Mouse (Mus musculus) E14TG2a.4 (cell line): ENCODE data around the gene Cldn8.
A peak's percentile ranks its signal among the peaks of the same experiment; 100 is the strongest.

ENCODE experiments used
- H3K27me3 ChIP-seq: 2 replicates; pipeline ENCODE4 v1.6.1; 2014; ENCODE audit warnings: low read length, control low read depth; ENCODE audit not compliant: insufficient read depth
- H3K36me3 ChIP-seq: 2 replicates; pipeline ENCODE4 v1.6.1; 2014; ENCODE audit warnings: low read length, control low read depth; ENCODE audit not compliant: insufficient read depth
- H3K4me1 ChIP-seq: replicated peaks from 2 replicates; pipeline ENCODE4 v1.6.1; 2014; ENCODE audit warnings: low read depth, low read length, control low read depth
- H3K4me3 ChIP-seq: replicated peaks from 2 replicates; pipeline ENCODE4 v1.5.1; 2014; ENCODE audit warnings: mild to moderate bottlenecking, low read length
- H3K9me3 ChIP-seq: 2 replicates; pipeline ENCODE4 v1.6.1; 2014; ENCODE audit warnings: low read length, control low read depth
- CTCF ChIP-seq: conservative IDR thresholded peaks from 2 replicates; pipeline ENCODE4 v1.5.1; 2014; ENCODE audit warnings: low read length
- NANOG ChIP-seq: IDR thresholded peaks from 2 replicates; pipeline ENCODE4 v1.6.1; 2014; ENCODE audit warnings: borderline replicate concordance, low read length, mixed read lengths
- POU5F1 ChIP-seq: IDR thresholded peaks from 2 replicates; pipeline ENCODE4 v1.6.1; 2014; ENCODE audit warnings: low read length, borderline replicate concordance

Gene Cldn8

GRCm38 (mm10) chr16:88583338-88583737, 20.4 kb upstream of the Cldn8 start:
- Histone ChIP-seq H3K9me3 (no peaks in the 10 kb centered on the region), H3K4me1 (no peaks in the 10 kb centered on the region), H3K4me3 (no peak overlapping the region), H3K27me3 (no peaks in the 10 kb centered on the region), H3K36me3 (no peaks in the 10 kb centered on the region)
- no peak for TF ChIP-seq CTCF
- TF ChIP-seq NANOG = no peak
- no peak for TF ChIP-seq POU5F1

GRCm38 (mm10) chr16:88575885-88576679, 13.1 kb upstream of the Cldn8 start:
- H3K27me3 ChIP-seq = no peaks in the 10 kb centered on the region
- no peak overlapping the region for H3K4me3 ChIP-seq
- H3K36me3 ChIP-seq = no peaks in the 10 kb centered on the region
- no peaks in the 10 kb centered on the region for H3K9me3 ChIP-seq
- no peaks in the 10 kb centered on the region for H3K4me1 ChIP-seq
- TF ChIP-seq POU5F1 = no peak
- no peak for TF ChIP-seq NANOG
- TF ChIP-seq CTCF = no peak

GRCm38 (mm10) chr16:88572904-88573404, 10.0 kb upstream of the Cldn8 start:
- TF ChIP-seq CTCF (no peak), POU5F1 (no peak), NANOG (no peak)
- no peaks in the 10 kb centered on the region for H3K36me3 ChIP-seq
- no peak overlapping the region for H3K4me3 ChIP-seq
- H3K9me3 ChIP-seq = no peaks in the 10 kb centered on the region
- H3K4me1 ChIP-seq = no peaks in the 10 kb centered on the region
- H3K27me3 ChIP-seq = no peaks in the 10 kb centered on the region

DNA sequence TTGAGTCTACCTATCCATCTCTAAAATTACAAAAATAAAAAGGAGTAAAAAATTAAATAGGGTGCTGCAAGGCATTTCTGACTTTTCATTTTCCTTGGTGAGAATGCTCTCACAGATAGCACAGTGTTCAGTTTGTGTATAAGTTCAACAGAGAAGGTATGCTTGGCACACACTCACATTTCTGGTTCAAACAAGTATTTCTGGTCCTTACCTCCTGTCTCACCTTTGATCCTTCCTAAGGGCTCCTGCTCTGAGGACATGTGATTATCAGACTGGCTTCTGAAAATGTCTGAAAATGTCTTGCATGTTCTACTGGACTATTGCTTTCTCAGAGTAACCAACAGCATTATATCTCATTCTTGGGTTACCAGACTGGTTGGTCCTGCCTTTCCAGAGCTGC, 7.2 kb upstream of the Cldn8 start:
- TF ChIP-seq CTCF = no peak
- TF ChIP-seq NANOG = no peak
- no peak for TF ChIP-seq POU5F1
- no peak overlapping the region for H3K4me3 ChIP-seq
- H3K36me3 ChIP-seq = no peaks in the 10 kb centered on the region
- no peaks in the 10 kb centered on the region for H3K27me3 ChIP-seq
- no peaks in the 10 kb centered on the region for H3K9me3 ChIP-seq
- H3K4me1 ChIP-seq = no peaks in the 10 kb centered on the region

DNA sequence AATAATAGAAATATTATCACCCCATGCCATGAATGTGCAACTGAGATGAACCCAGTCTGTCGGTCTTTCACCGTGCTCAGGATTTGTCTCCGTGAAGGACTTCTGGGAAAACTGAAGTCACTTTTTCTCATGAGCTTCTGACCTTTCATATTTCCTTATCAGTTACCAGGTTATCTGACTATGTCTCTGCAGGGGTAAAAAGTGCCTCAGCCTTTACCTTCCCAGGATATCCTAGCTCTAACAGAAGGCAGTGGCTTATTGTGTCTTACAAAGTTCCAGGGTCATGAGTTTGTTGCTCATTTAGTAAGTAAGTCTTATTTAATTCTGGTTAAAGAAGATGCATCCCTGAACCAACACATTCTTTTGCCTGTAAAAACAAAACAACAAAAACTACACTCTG, 6.7 kb upstream of the Cldn8 start:
- TF ChIP-seq POU5F1 (no peak), NANOG (no peak)
- Histone ChIP-seq H3K4me1 (no peaks in the 10 kb centered on the region), H3K36me3 (no peaks in the 10 kb centered on the region), H3K9me3 (no peaks in the 10 kb centered on the region), H3K27me3 (no peaks in the 10 kb centered on the region), H3K4me3 (no peak overlapping the region)

DNA sequence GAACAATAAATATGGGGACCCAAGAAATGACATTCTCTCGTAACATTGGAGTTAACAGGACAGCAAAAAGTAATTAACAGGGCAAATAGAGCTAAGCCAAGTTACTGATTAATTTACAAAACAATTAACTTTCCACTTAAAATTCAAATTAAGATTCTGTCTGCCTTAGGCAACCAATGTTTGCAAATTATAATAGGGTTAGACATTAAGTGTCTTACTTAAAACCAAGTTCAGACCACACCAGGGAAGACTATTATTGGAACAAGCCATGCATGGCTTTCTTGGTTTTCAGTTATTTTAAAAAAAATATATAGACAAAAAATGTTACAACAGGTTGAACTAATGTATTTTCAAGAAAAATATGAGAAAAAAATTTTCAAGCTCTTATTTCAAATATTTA, 6.1 kb upstream of the Cldn8 start:
- Histone ChIP-seq H3K4me1 (no peaks in the 10 kb centered on the region), H3K36me3 (no peaks in the 10 kb centered on the region), H3K9me3 (no peaks in the 10 kb centered on the region), H3K4me3 (no peak overlapping the region), H3K27me3 (no peaks in the 10 kb centered on the region)
- TF ChIP-seq POU5F1 = no peak
- TF ChIP-seq NANOG = no peak
- TF ChIP-seq CTCF = no peak

DNA sequence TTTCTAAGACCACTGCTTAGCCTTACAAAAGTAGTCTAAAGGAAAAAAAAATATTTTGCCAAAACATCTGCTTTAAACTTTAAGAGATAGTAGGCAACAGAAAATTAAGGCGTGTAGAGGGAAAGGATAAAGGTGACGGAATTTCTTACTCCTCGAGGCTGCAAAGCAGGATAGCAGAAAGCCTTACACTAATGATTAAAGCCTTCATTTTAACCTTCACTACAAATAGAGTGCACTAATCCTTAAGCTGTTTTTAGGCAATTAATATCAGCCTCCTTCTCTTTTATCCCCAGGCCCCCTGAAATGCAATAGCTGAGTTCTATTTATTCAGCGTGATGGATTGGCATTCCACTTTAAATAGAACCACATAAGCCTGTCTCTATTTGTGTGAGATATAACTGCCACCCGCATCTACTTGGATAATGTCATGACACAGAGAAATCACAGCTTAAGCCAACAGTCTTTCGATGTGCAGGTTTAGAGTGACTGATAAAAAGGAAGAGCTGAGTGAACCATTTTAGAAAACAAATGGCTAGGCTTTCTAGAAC, 1.3 kb downstream of the Cldn8 start:
- H3K27me3 ChIP-seq = no peaks in the 10 kb centered on the region
- no peaks in the 10 kb centered on the region for H3K4me1 ChIP-seq
- TF ChIP-seq CTCF = no peak
- TF ChIP-seq POU5F1 = no peak
- TF ChIP-seq NANOG = no peak
- H3K4me3 ChIP-seq = no peak overlapping the region
- H3K9me3 ChIP-seq = no peaks in the 10 kb centered on the region
- no peaks in the 10 kb centered on the region for H3K36me3 ChIP-seq

GRCm38 (mm10) chr16:88542488-88542887, 20.5 kb downstream of the Cldn8 start:
- peak; percentile 63 for TF ChIP-seq CTCF
- TF ChIP-seq POU5F1 = no peak
- H3K4me3 ChIP-seq = no peak overlapping the region

DNA sequence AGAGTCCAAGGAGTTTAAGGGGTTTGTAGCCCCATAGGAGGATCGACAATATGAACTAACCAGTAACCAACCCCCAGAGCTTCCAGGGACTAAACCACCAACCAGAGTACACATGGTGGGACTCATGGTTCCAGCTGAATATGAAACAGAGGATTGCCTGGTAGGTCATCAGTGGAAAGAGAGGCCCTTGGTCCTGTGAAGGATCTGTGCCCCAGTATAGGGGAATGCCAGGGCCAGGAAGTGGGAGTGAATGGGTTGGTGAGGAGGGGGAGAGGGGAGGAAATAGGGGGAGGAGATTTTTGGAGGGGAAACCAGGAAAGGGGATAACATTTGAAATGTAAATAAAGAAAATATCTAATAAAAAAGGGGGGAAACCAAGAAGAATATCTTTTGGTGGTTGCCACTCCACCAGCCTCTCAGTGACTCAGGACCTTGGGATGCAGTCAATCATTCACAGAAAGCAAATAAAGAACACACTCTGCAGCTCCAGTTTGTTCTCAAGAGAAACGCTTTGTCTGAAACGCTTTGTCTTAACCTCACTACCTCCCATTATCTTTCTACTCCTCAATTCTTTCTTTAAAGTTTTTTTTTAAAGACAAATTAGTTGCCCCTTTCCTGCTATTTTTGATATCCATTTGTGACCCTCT, 23.0 kb downstream of the Cldn8 start:
- Histone ChIP-seq H3K36me3 (no peaks in the 10 kb centered on the region), H3K9me3 (peaks cover 2% of the 10 kb centered on the region), H3K27me3 (no peaks in the 10 kb centered on the region), H3K4me1 (no peaks in the 10 kb centered on the region), H3K4me3 (no peak overlapping the region)
- no peak for TF ChIP-seq NANOG
- no peak for TF ChIP-seq POU5F1
- TF ChIP-seq CTCF = no peak

More at GRCm38 (mm10) chr16:88542488-88542887, 20.5 kb downstream of the Cldn8 start:
- no peaks in the 10 kb centered on the region for H3K36me3 ChIP-seq
- no peaks in the 10 kb centered on the region for H3K9me3 ChIP-seq
- no peaks in the 10 kb centered on the region for H3K4me1 ChIP-seq
- H3K27me3 ChIP-seq = no peaks in the 10 kb centered on the region
